Mouse (Mus musculus) monocyte, adult 2 months (primary cell): Measurements from ENCODE around the gene Morf4l1.
"Not testable (repeated sequence)": the region's sequence is repeated elsewhere in the genome, so short reads cannot be mapped to it uniquely, and the experiment has no call there.

Experiments used
- DNase-seq, 2 experiments: peaks; one replicate each; pipeline ENCODE4 v3.0.0; 2022; ENCODE audit warnings: low spot score in 2 of 2, low read depth in 1 of 2

The Morf4l1 gene

DNA sequence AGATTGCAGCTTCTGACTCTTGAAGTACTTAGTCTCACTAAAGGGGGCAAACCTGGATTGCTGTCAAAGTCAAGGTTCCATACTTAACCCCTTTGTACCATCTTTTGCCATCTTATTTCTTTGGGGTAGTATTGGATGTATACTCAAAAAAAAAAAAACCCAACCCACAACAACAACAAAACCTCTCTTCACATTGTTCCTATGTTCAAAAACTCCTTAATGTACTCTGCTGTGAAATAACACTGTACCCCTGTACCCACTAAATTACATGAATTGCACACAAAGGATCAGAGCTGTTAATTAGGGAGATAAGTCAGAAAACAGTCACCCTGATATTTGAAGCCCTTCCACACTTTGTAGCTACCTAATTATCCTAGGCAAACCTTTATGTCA is 730 bp upstream of the Morf4l1 start:
- DNase-seq = no peak

GRCm38 (mm10) chr9:90113651-90114566 is 665 bp downstream of the Morf4l1 start:
- peak; percentile 85 to 90 for DNase-seq

DNA sequence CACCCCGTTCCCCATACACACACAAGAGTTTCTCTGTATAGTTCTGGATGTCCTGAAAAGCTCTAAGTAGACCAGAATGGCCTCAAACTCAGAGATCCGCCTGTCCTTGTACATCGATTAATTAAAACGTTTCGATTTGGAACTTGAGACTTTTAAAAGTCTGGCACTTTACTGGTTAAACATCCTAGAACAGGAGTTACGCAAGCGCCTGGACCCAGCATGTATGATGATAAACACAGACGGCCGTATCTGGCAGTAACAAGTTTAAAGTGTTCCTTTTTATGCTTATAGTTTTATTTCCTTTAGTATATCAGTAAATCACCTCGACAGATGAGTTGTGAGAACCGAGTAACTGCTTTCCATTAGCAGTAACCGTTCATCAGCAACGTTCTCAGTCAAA is 1.4 kb downstream of the Morf4l1 start:
- DNase-seq = no peak

DNA sequence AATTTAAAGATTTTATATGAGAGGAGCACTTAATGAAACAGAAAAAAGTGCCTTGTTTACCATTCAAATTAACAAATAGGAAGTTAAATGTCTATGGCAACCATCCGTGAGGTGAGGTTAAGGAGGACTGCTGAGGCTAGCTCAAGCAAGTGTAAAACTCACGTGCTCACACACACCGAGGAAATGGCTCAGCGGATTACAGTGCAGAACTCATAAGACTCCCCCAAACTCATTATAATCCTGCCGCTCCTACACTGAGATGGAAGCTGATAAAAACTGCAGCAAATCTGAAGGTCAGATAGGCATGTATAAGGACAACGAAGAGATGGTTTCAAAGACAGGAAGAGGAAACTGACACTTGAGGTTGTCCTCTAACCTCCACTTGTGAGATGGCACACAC is 5.2 kb downstream of the Morf4l1 start:
- no peak for DNase-seq

DNA sequence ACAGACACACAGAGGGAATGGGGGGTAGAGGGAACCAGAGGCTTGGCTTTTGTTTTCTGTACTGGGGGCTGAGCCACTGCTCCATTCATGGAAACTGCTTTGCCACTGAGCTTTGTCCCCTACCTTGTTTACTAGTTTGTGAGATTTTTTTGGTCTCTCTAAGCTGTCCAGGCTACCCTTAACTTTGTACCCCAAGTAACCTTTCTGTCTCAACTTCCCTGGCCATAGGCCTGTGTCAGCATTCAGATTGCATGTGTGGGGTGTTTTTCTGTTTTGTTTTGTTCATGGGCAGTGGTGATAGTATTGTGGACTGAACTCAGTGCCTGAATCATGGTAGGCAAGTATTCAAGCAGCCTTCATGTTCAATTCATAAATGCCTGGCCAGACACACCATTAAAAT is 6.3 kb downstream of the Morf4l1 start:
- no peak for DNase-seq

- DNase-seq = no peak
These were observed 7.7 kb downstream of the Morf4l1 start for GRCm38 (mm10) chr9:90106915-90107314.

DNA sequence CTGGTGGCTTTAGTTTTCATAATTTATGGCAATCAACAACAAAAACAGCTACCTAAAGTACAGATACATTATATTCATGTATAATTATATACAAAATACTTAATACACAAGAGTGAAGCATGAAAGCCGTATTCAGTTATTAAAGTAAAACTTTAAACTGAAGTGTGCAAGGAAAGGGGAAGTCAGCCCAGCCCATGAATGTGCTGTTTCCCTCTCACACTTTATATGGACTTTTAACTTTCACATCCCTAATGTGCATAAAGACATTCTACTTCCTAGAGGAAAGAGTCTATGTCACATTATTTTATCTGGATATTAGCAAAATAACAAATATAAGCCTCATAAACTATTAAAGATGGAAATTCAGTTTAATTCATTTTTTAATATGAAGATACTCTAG is 9.1 kb downstream of the Morf4l1 start:
- DNase-seq = no peak

DNA sequence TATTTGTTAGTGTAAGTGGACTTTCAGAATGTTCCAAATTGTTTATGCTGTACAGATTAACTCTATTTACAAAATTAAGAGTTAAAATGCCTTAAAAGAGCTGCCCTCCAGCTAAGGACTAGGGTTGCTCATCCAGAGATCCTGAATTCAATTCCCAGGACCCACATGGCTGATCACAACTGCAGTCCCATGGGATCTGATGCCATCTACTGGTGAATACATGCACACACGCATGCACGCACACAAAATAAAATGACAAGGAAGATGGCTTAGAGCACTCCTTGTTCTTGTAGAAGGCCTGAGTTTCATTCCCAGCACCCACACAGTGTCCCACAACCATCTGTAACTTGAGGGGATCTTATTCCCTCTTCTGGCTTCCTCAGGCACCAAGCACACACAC is 13.8 kb downstream of the Morf4l1 start:
- no peak for DNase-seq

GRCm38 (mm10) chr9:90098934-90099333 is 15.6 kb downstream of the Morf4l1 start:
- no peak for DNase-seq

- no peak for DNase-seq
These were observed 25.1 kb downstream of the Morf4l1 start for GRCm38 (mm10) chr9:90089339-90090104.

- no peak for DNase-seq
These were observed 26.6 kb downstream of the Morf4l1 start for GRCm38 (mm10) chr9:90087906-90088485.

GRCm38 (mm10) chr9:90084766-90085468 is 29.7 kb downstream of the Morf4l1 start:
- no peak for DNase-seq

- no peak for DNase-seq
These were observed 30.4 kb downstream of the Morf4l1 start for GRCm38 (mm10) chr9:90084152-90084551.

DNA sequence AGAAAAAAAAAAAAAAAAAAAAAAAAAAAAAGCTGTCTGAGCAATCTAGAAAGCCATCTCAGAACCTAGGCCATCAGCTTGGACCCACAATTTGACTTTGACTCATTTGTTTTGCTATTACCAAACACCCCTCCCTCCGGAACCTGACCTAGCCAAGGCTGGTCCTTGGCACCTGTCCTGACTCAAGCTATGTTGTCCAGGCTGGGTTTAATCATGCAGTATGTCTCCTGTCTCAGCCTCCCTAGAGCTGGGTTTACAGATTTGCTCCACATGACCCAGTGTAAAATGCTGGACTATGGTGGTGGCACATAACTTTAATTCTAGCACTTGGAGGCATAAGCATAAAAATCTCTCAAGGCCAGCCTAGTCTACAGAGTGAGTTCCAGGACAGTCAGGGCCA is 31.6 kb downstream of the Morf4l1 start:
- DNase-seq = no peak

DNA sequence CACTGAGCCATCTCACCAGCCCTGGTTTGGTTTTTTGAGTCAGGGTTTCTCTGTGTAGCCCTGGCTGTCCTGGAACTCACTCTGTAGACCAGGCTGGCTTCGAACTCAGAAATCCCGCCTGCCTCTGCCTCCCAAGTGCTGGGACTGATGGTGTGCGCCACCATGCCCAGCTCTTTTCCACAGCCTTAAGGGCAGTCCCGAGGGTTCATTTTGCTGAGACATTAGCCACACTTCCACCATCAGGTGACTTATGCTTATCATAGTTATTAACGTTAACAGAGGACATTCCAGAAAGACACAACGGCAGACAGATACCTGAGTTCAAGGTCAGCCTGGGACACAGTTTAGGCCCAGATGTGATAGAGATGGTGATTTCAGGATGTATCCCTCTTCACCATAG is 32.6 kb downstream of the Morf4l1 start:
- DNase-seq = not testable (repeated sequence)

- peak; percentile 28 to 59 for DNase-seq
These were observed 37.6 kb downstream of the Morf4l1 start for GRCm38 (mm10) chr9:90076849-90077461.

- DNase-seq = no peak
These were observed 38.4 kb downstream of the Morf4l1 start for GRCm38 (mm10) chr9:90076131-90076530.

- no peak for DNase-seq
These were observed 39.2 kb downstream of the Morf4l1 start for GRCm38 (mm10) chr9:90075336-90075735.

- no peak for DNase-seq
These were observed 44.4 kb downstream of the Morf4l1 start for GRCm38 (mm10) chr9:90070174-90070573.

DNA sequence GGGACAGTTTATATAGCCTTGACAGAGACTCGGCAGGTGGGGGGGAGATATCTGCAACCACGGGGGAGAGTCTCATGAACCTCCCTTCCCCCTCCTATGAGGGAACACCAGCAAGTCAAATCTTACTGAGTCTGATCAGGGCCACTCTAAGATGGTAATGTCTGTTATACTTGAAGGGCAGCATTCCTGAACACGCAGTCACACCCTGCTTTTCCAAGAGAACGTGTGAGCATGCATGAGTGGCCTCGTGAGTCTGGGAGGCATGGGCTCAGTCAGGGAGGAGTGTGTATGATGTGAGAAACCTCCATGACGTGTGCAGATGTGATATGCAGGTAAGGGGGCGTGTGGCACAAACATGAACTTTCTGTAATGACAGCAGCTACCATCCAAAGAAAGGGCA is 45.1 kb downstream of the Morf4l1 start:
- no peak for DNase-seq

GRCm38 (mm10) chr9:90068786-90069185 is 45.8 kb downstream of the Morf4l1 start:
- no peak for DNase-seq
